Comparison of ENCODE assay signal across 17 mouse cellular contexts in the genomic region with DNA sequence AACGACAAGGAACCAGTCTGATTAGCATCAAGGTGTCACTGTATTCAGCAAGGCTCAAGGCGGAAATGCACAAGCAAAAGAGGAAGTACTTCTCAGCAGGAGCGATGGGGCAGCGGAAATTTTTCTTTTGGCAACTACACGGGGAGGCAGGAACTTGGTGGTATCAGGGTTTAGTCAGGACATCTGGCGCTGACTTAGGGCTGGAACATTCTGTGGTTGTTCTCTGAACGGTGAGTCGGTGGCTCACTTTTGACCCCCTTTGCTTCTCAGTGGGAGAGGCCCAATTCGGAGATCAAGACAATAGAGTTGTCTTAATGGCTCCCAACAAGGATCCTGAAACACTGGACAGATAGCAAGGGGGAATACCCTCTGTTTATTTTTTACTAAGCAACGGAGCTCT.
"Had no signal": no experiment of that assay in that cellular context is flagged by ENCODE, and none has a peak within 500 bp of the region (broad histone marks: within the 10 kb centered on the region; RNA-seq: fewer than 3 reads in every experiment).

No protein-coding gene starts in this region.

- DNase-seq: left cerebral cortex, postnatal 4 days; liver; liver, embryonic 13.5 days; liver, postnatal 0 days; lung, adult 18-20 months; lung, adult 2 months; lung, embryonic 14.5 days; lung, postnatal 10 days; lung, postnatal 14 days; lung, postnatal 36 days; lung, postnatal 4 days; midbrain, embryonic 14.5 days had no signal

- ATAC-seq: liver, embryonic 12.5 days; liver, postnatal 0 days; lung, postnatal 0 days; midbrain, embryonic 13.5 days; midbrain, embryonic 15.5 days; midbrain, embryonic 16.5 days had no signal
